Mouse (Mus musculus): ENCODE measurements around the gene Slc17a9.

Slc17a9 gene

GRCm38 (mm10) chr2:180724585-180725413, at the start of gene Slc17a9:
TSS of gene Slc17a9 (plus strand) at chr2:180725263.
- peak; percentile 29 for DNase-seq (ENCODE audit: low read depth, low spot score)

- DNase-seq (ENCODE audit: low read depth, low spot score): no peak
Measured at GRCm38 (mm10) chr2:180676706-180677105, 48.4 kb upstream of the Slc17a9 start.

- peak; percentile 80 for DNase-seq (ENCODE audit: low read depth, low spot score)
Measured at GRCm38 (mm10) chr2:180678609-180679140, 46.4 kb upstream of the Slc17a9 start.

GRCm38 (mm10) chr2:180681225-180681624, 43.8 kb upstream of the Slc17a9 start:
- DNase-seq (ENCODE audit: low read depth, low spot score): no peak

- no peak for DNase-seq (ENCODE audit: low read depth, low spot score)
Measured at GRCm38 (mm10) chr2:180683524-180683923, 41.5 kb upstream of the Slc17a9 start.

GRCm38 (mm10) chr2:180684031-180684430, 41.0 kb upstream of the Slc17a9 start:
- no peak for DNase-seq (ENCODE audit: low read depth, low spot score)

GRCm38 (mm10) chr2:180689841-180690240, 35.2 kb upstream of the Slc17a9 start:
- no peak for DNase-seq (ENCODE audit: low read depth, low spot score)

GRCm38 (mm10) chr2:180692630-180693029, 32.4 kb upstream of the Slc17a9 start:
- DNase-seq (ENCODE audit: low read depth, low spot score): peak; percentile 29

GRCm38 (mm10) chr2:180695176-180695575, 29.9 kb upstream of the Slc17a9 start:
- peak; percentile 73 for DNase-seq (ENCODE audit: low read depth, low spot score)

- DNase-seq (ENCODE audit: low read depth, low spot score): no peak
Measured at GRCm38 (mm10) chr2:180700457-180700856, 24.6 kb upstream of the Slc17a9 start.

GRCm38 (mm10) chr2:180701053-180701766, 23.9 kb upstream of the Slc17a9 start:
- no peak for DNase-seq (ENCODE audit: low read depth, low spot score)

- peak; percentile 94 for DNase-seq (ENCODE audit: low read depth, low spot score)
Measured at GRCm38 (mm10) chr2:180701767-180702621, 23.1 kb upstream of the Slc17a9 start.

GRCm38 (mm10) chr2:180702701-180703149, 22.3 kb upstream of the Slc17a9 start:
- DNase-seq (ENCODE audit: low read depth, low spot score): peak; percentile 76

GRCm38 (mm10) chr2:180703175-180703574, 21.9 kb upstream of the Slc17a9 start:
- DNase-seq (ENCODE audit: low read depth, low spot score): no peak

- DNase-seq (ENCODE audit: low read depth, low spot score): peak; percentile 69
Measured at GRCm38 (mm10) chr2:180703645-180704359, 21.3 kb upstream of the Slc17a9 start.

- no peak for DNase-seq (ENCODE audit: low read depth, low spot score)
Measured at GRCm38 (mm10) chr2:180704591-180704990, 20.5 kb upstream of the Slc17a9 start.

GRCm38 (mm10) chr2:180705066-180705465, 20.0 kb upstream of the Slc17a9 start:
- DNase-seq (ENCODE audit: low read depth, low spot score): peak; percentile 54

- peak; percentile 40 for DNase-seq (ENCODE audit: low read depth, low spot score)
Measured at GRCm38 (mm10) chr2:180705975-180706374, 19.1 kb upstream of the Slc17a9 start.

- DNase-seq (ENCODE audit: low read depth, low spot score): peak; percentile 48
Measured at GRCm38 (mm10) chr2:180709023-180709922, 15.8 kb upstream of the Slc17a9 start.

- DNase-seq (ENCODE audit: low read depth, low spot score): peak; percentile 98
Measured at GRCm38 (mm10) chr2:180709923-180710272, 15.2 kb upstream of the Slc17a9 start, which contains the start of the genes Dido1 and Gid8. TSS of gene Dido1 (minus strand) at chr2:180709999. TSS of gene Gid8 (plus strand) at chr2:180710117.

Data from A20 (cell line).